Mouse (Mus musculus) heart, postnatal 4 days (tissue): ENCODE data around the gene Gnl1. TPM values are rescaled to one million over a fixed set of nuclear protein-coding genes. Genes with fewer than 3 reads are reported as not detected.
A peak's percentile ranks its signal among the peaks of the same experiment; 100 is the strongest.
"Not testable (repeated sequence)": the region's sequence is repeated elsewhere in the genome, so short reads cannot be mapped to it uniquely, and the experiment has no call there.

ENCODE experiments used
- DNase-seq: peaks from one replicate; pipeline ENCODE4 v3.0.0; 2021
- microRNA-seq, 2 experiments: library from miRNA; unstranded; fragments of <30 nt; microRNA quantifications; one replicate each; pipeline ENCODE4 v1.2.0; 2021 to 2022
- total RNA-seq, 2 experiments: library from RNA; stranded (reverse); gene quantifications; 2 replicates each; pipeline ENCODE4 v1.2.3; 2021

Gene Gnl1
- total RNA-seq, 2 experiments from 2014 or later = 38.4 to 38.6 TPM

- DNase-seq = no peak
Measured at GRCm38 (mm10) chr17:36025197-36025596, 45.5 kb downstream of the Gnl1 start.

DNA sequence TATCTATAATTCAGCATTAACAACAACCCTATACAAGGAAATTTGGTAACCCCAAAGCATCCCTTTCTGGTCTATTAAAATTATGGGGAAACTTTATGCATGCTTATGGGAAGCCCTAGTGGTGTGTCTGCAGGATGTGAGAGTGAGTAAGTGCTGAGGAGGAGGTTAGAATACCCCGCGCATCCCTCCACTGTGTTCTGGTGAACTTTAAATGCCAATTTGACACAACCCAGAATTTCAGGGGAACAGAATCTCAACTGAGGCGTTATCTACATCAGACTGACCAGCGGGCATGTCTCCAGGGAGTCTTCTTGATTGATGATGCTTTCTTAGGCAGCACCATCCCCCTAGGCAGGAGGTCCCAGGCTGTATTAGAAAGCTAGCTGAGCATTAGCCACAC, 46.2 kb downstream of the Gnl1 start:
- DNase-seq = no peak

GRCm38 (mm10) chr17:36027663-36028062, 48.0 kb downstream of the Gnl1 start:
- DNase-seq = no peak

GRCm38 (mm10) chr17:36028879-36029619, 49.4 kb downstream of the Gnl1 start:
- no peak for DNase-seq

DNA sequence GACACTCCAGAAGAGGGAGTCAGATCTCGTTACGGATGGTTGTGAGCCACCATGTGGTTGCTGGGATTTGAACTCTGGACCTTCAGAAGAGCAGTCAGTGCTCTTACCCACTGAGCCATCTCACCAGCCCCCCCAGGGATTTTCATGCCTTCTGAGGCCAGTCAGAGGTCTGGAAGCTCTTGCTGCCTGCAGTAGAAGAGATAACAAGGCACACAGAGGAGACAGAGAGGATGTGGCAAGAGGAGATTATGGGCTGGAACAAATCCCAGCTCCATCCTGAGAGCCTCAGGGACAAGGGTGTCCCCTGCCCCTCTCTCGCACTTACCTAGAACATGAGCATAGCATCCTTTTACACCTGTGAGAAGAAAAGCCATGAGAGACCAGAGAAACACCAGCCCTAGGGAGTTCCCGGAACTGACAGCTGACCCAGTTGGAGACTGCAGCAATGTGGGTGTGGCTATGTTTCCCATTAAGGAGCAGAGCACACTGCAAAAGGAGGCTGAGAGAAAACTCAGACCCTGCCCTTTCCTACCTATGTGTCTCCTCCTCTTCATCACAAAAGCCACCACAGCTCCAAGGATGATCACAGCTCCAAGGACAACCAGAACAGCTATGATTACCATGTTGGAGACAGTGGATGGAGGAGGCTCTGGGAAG, 50.5 kb downstream of the Gnl1 start:
- not testable (repeated sequence) for DNase-seq

DNA sequence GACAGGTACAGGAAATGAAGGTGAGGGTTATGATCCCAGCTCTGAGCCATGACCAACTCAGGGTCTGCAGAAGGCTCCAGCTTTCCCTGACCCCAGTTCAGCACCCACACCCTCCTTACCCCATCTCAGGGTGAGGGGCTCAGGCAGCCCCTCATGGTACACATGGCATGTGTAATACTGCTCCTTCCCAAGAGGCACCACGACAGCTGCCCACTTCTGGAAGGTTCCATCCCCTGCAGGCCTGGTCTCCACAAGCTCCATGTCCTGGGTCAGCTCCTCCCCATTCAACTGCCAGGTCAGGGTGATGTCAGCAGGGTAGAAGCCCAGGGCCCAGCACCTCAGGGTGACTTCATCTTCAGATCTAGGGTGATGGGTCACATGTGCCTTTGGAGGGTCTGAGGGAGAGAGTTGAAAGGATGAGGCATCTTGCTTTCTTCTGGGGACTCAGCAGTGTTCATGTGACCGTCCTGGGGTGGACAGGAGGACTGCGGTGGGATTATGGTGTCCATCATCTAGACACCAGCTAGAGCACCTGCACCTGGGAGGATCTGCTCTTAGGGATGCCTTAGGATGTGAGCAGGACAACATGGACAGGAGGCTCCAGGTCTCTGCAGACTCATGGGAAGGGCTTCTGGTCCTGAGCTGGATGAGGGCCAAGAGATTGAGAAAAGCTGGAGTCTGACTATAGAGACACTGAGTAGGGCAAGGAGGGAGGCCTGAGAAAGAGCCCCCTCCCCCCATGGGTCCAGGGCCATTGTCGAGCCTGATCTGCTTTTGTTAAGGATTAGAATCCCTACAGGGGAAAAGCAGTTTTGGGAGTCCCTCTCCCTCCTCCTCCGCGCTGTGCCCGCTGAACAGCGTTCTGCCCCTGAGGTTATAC, 51.3 kb downstream of the Gnl1 start:
- DNase-seq = peak; percentile 10

- DNase-seq = peak; percentile 38
Measured at GRCm38 (mm10) chr17:36031583-36032331, 52.1 kb downstream of the Gnl1 start.

DNA sequence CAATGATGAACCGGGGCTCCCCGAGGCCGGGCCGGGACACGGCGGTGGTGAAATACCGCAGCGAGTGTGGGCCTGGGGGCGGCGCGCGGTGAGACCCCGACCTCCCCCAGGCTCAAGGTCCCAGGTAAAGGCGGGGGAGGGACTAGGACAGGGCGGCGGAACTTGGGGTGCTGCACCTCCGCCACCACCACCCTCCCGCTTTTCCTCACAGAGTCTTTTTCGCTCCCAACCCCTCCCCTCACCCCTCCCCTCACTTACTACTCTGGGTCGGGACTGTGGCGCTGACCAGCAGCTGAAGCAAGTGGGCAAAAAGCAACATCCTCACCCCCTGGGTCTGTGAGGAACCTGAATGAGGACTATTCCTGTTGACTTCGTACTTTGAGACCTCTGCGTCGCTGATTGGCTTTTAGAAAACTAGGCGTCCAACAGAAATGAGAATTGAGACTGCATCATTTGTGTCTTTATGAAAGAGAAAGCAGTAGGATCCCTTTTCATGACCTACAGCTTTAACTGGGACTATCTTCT, 52.8 kb downstream of the Gnl1 start, which contains the start of gene H2-T23:
Gene H2-T23, minus strand, starts transcription at position 505 of the 525 bp plus-strand sequence.
- peak; percentile 50 for DNase-seq

- DNase-seq = not testable (repeated sequence)
Measured at GRCm38 (mm10) chr17:36034524-36034923, 54.9 kb downstream of the Gnl1 start.

- DNase-seq = peak; percentile 68
Measured at GRCm38 (mm10) chr17:36035010-36035638, 55.5 kb downstream of the Gnl1 start.

DNA sequence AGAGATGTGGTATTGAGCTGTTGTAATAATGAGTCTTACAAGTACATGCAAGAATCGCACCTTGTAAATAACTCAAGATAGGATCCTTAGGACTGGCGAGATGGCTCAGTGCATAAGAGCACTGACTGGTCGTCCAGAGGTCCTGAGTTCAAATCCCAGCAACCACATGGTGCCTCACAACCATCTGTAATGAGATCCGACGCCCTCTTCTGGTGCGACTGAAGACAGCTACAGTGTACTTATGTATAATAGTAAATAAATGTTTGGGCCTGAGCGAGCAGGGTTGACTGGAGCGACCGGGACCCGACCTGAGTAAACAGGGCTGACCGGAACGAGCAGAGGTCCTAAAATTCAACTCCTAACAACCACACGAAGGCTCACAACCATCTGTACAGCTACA, 56.5 kb downstream of the Gnl1 start:
- DNase-seq = not testable (repeated sequence)

Small RNA genes lying within 50 kb of the gene (microRNA-seq; reads per million reads assigned to microRNA genes)
- 103 to 112 reads per million in 2 experiments for gene Mir877

Other genes with a start within 250 kb of the Gnl1 start
- gene Ier3, start 158.2 kb upstream of the Gnl1 start, total RNA-seq = 10 to 100 TPM; 39.7 to 42.5 TPM
- 100 to 1,000 TPM in 1 of 2 experiments, 10 to 100 TPM in 1; 97.8 to 105 TPM for gene Flot1, start 156.6 kb upstream of the Gnl1 start, total RNA-seq
- gene Tubb5, start 141.5 kb upstream of the Gnl1 start, total RNA-seq = 100 to 1,000 TPM; 908 to 913 TPM
- gene Mdc1, start 138.3 kb upstream of the Gnl1 start, total RNA-seq = 10 to 100 TPM; 37.9 to 40.6 TPM
- gene Nrm, start 118.5 kb upstream of the Gnl1 start, total RNA-seq = 10 to 100 TPM; 26.3 to 32.2 TPM
- 10 to 100 TPM; 32.6 to 32.7 TPM for gene Ppp1r18, start 114.3 kb upstream of the Gnl1 start, total RNA-seq
- 10 to 100 TPM; 24.2 to 25.1 TPM for gene Dhx16, start 100.0 kb upstream of the Gnl1 start, total RNA-seq
- 10 to 100 TPM; 45.0 to 47.0 TPM for gene 2310061I04Rik, start 82.4 kb upstream of the Gnl1 start, total RNA-seq
- gene Atat1, start 69.8 kb upstream of the Gnl1 start, total RNA-seq = 10 to 100 TPM; 18.7 to 23.0 TPM
- 10 to 100 TPM; 56.1 to 58.3 TPM for gene Mrps18b, start 63.5 kb upstream of the Gnl1 start, total RNA-seq
- gene Ppp1r10, start 63.4 kb upstream of the Gnl1 start, total RNA-seq = 10 to 100 TPM; 49.2 to 58.5 TPM
- gene Abcf1, start 10.1 kb upstream of the Gnl1 start, total RNA-seq = 10 to 100 TPM; 71.0 to 73.9 TPM
- gene Prr3, start 385 bp downstream of the Gnl1 start, total RNA-seq = 10 to 100 TPM; 12.9 TPM
- gene H2-T24, start 40.7 kb downstream of the Gnl1 start, total RNA-seq = 1 to 10 TPM; 1.1 to 1.6 TPM
- gene H2-T23, start 53.0 kb downstream of the Gnl1 start, total RNA-seq = 1 to 10 TPM; 7.7 to 9.5 TPM
- gene H2-T22, start 62.9 kb downstream of the Gnl1 start, total RNA-seq = 1 to 10 TPM; 7.9 to 9.3 TPM
- gene Gm6034, start 63.1 kb downstream of the Gnl1 start, total RNA-seq = not detected
- gene Gm11127, start 78.5 kb downstream of the Gnl1 start, total RNA-seq = 1 to 10 TPM in 1 of 2 experiments, under 1 TPM in 1; 0.98 to 1.1 TPM
- gene Gm19684, start 141.8 kb downstream of the Gnl1 start, total RNA-seq = not detected
- gene Gm7030, start 149.6 kb downstream of the Gnl1 start, total RNA-seq = not detected
- gene Gm8909, start 188.7 kb downstream of the Gnl1 start, total RNA-seq = not detected
- gene H2-T3, start 210.4 kb downstream of the Gnl1 start, total RNA-seq = not detected